Mouse (Mus musculus): Measurements from ENCODE around the gene Cabp4.

The Cabp4 gene

DNA sequence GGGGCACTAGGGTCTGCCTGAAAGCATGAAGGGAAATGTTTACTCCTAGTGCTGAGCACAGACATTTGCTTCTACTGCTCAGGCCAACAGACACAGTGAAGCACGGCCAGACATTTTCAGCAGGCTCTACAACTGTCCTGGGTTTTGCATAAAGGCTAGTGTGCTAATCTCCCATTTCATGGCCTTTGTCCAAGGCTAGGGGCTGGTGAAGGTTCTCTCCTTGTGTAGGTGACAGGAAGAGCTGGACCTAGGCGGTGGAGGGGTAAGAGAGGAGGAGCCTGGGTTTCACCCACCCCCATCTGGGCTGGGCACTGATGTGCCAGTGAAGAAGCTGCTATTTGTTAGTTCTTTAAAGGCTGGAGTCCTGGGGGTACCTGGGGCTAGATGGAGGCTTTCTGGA, 20.9 kb upstream of the Cabp4 start:
- no peak for DNase-seq (ENCODE audit: low spot score in 2 of 2)

DNA sequence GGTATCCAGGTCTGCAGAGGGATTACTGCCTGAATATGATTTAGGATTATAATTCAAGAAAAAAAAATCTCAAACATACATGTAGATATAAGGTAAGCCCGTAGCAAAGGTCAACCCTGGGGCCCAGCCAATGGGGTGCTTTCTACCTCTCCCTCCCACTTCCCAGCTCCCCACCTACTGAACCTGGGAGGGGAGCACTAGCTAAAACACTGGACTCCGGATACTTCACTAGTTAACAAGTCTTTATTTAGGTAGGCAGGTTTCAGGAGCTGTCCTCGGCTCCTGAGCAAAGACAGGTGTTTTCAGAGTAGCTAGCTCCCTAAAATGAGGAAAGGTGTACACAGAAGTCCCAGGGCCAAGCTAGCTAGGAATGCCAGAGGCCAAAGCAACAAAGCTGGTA, 20.3 kb upstream of the Cabp4 start:
- DNase-seq (ENCODE audit: low spot score in 2 of 2) = no peak

DNA sequence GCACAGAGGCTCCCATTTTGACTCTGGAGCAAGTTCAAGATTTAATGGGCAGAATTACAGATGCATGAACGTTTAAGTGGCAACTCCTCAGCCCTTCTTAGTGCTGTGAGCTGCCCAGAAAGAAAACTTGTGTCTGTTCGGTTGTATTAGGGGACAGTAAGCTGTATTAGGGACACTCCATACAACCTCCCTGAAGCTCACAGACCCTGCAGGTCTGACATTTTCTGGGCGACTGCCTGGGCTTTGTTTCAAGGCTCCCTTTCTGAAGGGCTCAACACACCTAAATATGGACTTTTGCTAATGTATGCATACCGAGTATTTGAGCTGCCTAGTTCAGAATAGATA, 19.7 kb upstream of the Cabp4 start:
- DNase-seq (ENCODE audit: low spot score in 2 of 2) = no peak

DNA sequence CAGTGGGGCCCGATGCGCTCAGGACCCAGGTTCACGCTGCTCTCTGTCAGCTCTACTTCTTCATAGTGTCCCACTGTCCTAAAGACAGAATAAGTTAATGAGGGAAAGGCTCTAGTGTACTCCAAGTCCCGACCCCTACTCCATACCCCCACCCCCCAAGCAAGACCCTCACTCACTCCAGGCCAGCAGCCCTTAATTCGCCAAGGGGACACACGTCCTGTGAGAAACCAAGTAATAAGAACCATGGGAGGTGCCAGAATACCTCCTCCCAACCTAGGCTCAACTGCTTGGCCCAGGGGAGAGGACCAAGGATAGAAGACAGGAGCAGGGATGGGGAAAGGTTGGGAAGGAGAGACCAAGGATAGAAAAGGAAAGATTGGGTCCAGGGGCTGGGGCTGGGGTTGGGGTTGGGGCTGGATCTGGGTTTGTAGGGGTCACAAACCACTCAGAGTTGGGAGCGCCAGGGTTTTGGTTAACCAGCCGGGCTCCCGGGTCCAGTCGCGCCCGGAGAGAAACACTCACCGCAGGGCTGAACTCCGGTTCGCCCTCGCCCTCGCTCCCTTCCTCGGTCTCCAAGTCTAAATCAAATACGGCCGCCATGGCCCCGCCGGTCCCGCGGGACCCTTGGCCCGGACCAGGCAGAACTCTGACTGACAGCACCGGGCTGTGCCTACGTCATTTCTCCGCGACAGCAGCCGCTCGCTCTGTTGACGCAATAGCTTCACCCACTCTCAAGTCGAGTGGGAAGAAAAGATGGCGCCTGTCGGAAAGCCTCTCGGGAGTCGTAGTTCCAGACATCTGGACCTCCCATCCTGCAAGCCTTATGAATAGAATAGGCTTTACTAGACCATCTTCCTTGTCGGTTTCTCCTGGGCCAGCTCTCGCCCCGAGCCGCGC, 19.1 kb upstream of the Cabp4 start, which contains the start of gene Rps6kb2:
Gene Rps6kb2 (minus strand): TSS at position 709 of the 897 bp plus-strand sequence.
- DNase-seq (ENCODE audit: low spot score in 2 of 2) = peak; percentile 91 to 96

DNA sequence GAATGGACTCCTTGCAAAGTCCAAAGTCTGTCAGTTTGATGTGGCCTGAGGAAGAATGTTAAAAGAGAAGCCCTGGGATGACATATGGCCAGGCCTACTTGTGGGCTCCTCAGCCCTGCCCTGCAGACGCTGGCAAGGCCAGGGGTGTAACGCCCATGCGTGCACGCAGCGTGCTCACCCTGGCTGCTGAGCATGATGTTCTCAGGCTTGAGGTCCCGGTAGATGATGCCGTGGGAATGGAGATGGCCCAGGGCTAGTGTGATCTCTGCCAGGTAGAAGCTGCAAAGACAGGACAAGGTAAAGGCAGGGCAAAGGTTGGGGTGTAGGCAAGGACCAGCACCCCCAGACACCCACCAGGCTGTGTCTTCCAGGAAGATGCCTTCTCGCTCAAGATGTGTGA, 15.2 kb upstream of the Cabp4 start:
- no peak for DNase-seq (ENCODE audit: low spot score in 2 of 2)

DNA sequence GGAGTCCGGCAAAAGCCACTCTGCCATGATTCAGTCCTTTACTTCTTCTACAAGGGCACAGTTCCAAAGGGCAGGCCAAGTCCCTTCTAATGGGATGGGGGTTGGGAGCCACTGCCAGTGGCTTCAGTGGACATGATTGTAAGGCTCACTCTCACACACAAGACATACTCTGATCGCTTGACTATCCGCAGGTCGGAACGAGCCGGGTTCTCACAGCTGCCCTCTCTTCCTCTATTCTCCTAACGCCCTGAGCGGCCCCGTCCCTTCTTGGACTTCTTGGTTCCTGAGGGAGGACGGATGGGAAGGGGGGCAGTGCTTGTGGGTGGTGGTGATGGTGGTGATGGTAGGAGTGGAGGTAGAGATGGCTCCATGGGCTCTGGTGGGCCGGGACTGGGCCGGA, 12.9 kb upstream of the Cabp4 start:
- no peak for DNase-seq (ENCODE audit: low spot score in 2 of 2)

DNA sequence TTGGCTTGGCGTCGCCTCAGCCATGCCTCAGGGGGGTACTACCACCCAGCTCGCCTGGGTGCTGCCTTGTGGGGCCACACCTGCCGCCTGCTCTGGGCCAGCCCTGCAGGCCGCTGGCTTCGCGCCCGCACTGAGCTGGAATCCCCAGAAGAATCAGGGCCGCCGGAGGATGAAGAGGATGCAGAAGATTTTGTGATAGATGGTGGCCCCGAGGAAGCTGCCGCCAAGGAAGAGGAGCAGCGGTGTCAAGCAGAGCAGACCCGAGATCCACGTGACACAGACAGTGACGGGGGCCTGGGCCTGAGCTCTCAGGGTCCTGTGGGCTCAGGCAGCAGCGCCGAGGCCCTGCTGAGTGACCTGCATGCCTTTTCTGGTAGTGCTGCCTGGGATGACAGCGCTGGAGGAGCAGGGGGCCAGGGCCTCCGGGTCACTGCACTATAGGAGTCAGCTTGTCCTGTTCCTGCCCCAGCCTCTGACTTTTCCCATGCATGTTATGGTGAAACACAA, 12.3 kb upstream of the Cabp4 start:
- no peak for DNase-seq (ENCODE audit: low spot score in 2 of 2)

DNA sequence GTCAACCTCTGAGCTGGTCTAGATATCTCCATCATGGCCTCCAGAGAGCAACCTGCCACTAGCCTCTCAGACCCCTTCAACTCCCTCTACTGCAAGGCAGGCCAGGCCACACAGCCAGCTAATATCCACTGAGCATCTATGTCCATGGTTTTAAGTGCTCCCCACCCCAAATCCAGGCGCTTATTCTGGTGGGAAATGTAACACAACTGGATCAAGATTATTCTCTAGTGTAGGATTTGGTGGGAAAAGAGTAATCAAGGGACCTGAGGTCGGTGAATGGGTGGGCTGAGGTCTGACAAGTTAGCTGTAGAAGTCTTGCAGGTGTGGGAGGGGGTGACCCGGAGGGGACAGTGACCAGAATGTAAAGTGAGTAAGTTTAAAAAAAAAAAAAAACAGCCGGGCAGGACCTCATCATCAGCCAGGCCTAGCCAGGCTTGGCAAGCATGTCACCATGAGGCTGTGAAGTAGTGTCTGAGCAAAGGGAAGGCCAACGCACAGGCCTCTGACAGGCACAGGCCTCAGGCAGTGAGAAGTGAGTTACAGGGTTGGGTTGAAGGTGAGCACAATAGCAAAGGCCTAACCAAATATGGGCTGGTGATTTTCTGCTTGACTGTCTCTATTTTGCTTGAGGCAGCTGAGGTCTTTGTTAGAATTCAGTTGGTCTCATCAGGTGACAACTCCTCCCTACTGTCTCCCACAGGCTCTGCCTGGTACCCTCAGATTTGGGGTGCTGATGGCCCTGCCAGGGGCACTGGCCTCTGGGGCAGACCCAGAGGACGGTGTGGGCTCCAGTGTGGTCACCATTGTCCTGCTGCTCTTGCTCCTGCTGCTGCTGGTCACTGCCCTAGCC, 11.6 kb upstream of the Cabp4 start:
- no peak for DNase-seq (ENCODE audit: low spot score in 2 of 2)

DNA sequence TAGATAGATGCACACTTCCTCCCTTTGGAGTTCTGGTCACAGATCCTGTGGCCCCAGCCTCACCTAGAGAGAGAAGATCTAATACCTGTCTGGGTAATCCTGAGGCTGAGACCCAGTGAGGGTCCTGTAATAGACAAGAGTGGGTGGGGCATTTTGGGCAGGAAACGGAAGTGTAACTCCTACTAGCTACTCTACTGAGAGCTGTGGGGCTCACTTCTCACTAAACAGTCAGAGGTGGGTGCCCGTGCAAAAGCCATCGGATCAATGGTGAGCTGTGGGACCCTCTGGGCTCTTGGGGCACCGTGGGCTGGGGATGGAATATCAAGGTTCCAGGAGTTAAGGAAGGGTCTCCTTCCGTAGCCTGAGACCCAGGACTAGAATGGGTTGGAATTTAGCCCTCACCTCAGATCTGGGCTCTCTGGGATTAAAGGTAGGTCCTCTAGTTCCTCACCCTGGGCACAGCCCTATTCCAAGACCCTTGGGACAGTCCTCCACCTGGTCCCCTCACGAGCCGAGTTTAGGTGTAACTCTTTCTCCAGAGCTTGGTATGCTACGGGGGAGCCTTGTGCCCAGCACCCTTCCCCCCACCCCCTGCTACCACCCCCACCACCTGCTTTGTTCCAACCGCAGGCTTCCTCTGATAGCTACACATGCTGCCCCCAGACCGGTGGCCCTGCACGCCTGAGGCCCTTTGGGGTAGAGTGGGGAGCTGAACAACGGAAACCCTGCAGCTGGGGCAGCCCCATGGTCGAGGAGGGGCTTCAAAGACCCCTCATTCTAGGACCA, 10.8 kb upstream of the Cabp4 start:
- DNase-seq (ENCODE audit: low spot score in 2 of 2) = no peak

DNA sequence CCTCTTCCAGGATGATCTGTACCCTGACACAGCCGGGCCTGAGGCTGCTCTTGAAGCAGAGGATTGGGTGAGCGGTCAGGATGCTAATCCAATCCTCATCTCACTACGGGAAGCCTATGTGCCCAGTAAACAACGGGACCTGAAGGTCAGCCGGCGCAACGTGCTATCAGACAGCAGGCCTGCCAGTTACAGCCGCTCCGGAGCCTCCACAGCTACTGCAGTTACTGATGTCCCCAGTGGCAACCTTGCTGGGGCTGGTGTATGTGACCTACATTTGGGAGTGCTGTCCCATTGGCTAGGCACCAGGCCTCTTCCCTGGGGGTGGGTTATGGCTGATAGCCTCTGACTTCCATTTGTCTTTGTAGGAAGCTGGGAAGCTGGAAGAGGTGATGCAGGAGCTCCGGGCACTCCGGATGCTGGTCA, 9.4 kb upstream of the Cabp4 start, which contains the start of gene Ptprcap:
Gene Ptprcap (plus strand): TSS at position 373 of the 423 bp plus-strand sequence.
- DNase-seq (ENCODE audit: low spot score in 2 of 2) = no peak

DNA sequence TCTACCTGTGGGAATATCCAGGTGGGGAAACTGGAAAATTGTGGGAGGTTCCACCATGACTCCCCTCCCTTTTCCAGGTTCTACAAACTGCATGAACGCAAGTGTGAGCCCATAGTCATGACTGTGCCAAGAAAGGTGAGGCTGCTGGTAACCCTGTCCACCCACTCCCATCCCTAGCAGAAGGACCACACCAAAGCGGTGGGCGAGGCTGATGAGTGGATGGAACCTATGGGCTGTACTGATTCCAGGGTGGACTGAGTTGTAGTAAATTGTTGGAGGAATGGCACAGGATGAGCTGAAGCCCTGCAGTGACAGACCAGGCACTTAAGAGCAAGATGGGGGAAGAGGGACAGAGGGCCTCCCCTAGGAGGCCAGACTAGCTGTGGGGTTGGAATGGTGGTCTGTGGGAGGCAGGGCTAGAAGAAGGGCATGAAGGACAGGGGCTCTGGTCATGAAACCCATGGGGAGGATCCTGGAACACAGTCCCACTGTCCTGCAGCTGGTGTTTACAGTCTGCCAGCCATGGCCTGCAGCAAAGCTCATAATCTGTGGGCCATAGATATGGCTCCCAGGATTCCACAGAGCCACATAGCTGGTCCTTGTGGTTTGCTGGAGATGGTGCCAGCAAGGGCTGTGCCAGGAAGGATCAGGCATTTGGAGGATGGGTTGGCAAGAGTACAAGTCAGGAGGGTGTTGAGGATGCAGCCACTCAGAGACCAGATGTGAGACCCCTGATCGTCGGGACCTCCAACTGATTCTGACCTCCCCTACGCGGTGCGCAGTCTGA, 8.8 kb upstream of the Cabp4 start:
- DNase-seq (ENCODE audit: low spot score in 2 of 2) = no peak

DNA sequence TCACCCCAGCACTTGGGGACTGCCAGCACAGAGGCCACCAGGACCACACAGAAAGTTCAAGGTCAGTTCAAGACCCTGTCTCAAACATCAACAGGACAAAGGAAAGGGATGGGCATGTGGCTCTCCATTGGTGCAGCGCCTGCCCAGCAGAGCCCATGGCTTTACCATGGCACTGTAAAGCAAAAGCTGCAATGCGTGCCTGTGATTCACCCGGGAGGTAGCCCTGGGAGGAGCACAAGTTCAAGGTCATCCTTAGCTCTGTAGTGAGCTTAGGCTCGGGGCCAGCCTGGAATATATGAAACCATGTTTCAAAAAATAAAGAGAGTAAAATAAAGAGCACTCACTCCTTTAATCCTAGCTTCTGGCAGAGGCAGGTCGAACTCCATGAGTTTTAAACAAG, 8.1 kb upstream of the Cabp4 start:
- no peak for DNase-seq (ENCODE audit: low spot score in 2 of 2)

DNA sequence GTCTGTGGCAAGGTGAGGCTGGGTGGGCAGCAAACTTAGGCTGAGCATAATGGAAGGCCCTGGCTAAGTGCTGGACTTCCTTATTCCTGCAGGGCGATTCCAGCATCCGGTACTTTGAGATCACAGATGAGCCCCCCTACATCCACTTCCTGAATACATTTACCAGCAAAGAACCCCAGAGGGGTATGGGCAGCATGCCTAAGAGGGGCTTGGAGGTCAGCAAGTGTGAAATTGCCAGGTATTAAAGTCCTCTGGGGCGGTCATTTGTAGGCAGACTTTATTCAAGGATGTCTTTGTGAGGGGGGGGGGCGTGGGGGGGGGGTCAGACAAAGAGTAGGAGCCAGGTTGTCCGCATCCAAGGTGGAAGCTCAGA, 7.6 kb upstream of the Cabp4 start:
- DNase-seq (ENCODE audit: low spot score in 2 of 2) = no peak

DNA sequence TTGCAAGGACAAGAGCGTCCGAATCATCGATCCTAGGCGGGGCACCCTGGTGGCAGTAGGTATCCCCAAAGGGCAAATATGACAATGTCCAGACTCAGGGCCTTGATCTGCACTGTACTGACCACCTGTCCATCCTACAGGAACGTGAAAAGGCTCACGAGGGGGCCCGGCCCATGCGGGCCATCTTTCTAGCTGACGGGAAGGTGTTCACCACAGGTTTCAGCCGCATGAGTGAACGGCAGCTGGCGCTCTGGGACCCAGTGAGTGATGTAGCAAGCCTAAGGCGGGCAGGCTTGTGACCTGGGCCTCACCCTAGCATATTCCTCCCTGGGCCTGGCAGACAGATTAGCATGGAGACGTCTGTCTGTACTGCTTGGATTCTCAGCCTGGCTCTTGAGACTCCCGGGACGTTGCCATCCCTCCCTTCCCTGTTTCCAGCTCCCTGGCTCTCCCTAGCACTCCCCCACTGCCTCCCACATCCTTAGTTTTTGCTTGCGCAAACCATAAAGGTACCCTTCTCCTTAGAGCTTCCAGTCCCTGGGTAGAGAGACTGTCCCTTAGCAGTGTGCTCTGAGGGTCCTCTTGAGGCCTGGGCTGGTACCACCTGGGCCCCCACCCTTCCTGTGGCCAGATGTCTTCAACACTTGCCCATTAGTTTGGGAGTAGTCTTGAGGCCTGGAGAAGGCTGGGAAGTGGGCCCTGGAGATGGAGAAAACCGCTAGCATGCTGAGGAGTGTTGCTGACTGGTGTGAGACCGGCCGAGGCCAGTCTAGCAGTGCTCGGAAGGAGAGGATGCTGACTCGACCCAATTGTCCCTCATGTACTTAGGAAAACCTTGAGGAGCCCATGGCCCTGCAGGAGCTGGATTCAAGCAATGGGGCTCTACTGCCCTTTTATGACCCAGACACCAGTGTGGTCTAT, 7.0 kb upstream of the Cabp4 start:
- no peak for DNase-seq (ENCODE audit: low spot score in 2 of 2)

DNA sequence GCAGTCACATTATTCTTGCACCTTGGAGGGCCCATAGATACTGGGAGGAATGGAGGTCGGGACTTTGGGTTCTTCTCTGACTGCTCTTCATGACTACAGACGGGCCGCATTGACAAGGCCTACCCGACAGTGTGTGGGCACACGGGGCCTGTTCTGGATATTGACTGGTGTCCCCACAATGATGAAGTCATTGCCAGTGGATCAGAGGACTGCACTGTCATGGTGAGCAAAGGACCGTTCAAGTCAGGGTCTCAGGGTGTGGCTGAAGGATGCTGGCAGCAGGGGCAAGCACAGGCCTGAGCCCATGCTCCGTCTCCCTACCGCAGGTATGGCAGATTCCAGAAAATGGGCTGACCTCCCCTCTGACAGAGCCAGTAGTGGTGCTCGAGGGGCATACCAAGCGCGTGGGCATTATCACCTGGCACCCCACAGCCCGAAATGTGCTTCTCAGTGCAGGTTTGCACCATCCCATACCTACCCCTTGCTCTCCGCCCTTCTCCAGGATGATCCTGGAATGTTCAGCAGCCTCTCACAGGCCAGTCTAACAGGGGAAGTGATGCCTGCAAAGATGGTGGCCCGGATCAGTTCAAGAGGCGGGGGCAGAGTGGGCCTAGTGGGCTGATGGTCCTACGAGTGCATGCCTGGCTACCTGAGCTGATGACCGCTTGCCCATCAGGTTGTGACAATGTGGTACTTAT, 6.1 kb upstream of the Cabp4 start:
- no peak for DNase-seq (ENCODE audit: low spot score in 2 of 2)

DNA sequence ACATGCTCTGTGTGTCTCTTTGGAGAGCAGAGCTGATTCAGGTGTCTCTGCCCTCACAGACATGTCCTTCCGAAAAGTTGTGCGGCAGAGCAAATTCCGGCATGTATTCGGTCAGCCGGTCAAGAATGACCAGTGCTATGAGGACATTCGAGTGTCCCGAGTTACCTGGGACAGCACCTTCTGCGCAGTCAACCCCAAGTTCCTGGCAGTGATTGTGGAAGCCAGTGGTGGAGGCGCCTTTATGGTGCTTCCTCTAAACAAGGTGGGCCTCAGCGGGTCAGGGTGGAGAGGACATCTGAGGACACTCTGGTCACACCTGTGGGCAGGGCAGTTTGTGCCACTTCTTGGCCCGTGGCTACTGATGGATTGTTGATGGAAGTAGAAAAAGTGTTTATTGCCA, 5.5 kb upstream of the Cabp4 start:
- no peak for DNase-seq (ENCODE audit: low spot score in 2 of 2)

DNA sequence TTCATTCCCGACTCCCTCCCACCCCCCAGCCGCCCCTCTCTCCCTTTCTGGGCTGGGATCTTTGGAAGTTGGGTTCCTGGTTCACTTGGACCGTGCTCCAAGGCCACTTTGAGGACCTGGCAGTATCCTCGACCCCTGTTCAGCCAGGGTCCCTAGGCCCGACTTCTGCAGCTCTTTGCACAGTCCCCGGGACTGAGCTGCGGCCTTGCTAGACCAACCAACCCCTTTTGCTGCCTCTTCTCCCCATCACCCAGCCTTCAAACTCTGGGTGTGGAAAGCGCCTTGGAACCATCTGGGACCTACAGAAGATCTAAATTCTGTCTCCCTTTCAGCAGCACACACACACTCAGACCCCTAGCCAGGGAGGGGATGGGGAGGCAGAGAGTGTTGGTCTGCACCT, 5.0 kb upstream of the Cabp4 start:
- no peak for DNase-seq (ENCODE audit: low spot score in 2 of 2)

DNA sequence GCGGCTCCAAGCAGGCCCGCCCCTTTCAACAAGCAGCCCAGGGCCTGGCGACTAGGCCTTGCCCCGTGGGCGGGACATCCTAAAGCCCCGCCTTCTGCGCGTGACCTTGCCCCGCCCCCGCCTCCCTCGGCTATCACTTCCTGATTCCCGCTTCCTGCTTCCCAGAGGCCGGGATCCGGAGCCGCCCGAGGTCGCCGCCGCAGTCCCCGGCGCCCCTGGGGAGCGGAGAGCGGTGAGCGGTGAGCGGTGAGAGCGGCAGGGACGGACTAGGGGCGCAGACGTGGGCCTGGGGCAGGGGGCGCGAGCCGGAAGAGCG, 4.6 kb upstream of the Cabp4 start, which contains the start of gene Coro1b:
Gene Coro1b (plus strand): TSS at position 129 of the 316 bp plus-strand sequence.
- DNase-seq (ENCODE audit: low spot score in 2 of 2) = peak; percentile 96 to 98

DNA sequence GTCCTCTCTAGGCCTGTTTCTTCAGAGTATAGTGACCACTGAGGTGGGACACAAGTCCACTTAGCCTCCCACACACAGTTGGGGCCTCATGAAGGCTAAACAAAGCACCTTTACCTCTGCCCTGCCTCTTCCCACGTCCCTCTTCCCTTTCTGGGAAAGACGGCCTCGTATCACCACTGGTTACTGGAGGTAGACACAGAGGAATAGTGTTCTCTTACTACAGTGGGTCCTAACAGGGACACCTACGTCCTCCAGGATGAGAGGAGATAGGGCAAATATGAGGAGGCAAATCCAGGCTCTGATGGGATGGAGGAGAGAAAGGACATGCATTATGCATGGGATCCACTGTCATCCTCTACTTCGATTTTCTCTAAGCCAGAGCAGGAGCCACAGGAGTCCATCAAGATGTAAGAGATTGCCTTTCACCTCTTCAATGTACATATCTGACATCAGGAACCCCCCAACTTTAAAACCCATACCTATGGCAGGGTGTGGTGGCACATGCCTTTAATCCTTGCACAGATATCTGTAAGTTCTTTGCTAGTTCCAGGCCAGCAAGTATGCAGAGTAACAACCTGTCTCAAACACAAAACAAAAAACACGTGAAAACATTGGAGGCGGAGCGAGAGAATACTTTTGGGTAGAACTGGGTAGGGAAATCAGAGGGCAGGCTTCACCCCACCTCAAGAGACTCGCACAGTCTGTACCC, 4.1 kb upstream of the Cabp4 start:
- DNase-seq (ENCODE audit: low spot score in 2 of 2) = no peak

Measured in urinary bladder, postnatal 4 days (tissue).